Mouse (Mus musculus) layer of hippocampus, postnatal 25 days (tissue): Measurements from ENCODE around the gene Glis1. TPM values are rescaled to one million over a fixed set of nuclear protein-coding genes. Genes with fewer than 3 reads are reported as not detected.

ENCODE experiments used
- DNase-seq, 2 experiments: peaks; one replicate each; pipeline ENCODE4 v3.0.0; 2022; ENCODE audit warnings: mixed read lengths in 2 of 2, low spot score in 1 of 2; ENCODE audit errors: extremely low spot score in 1 of 2
- total RNA-seq, 2 experiments: library from RNA; stranded (reverse); gene quantifications; 2 replicates each; pipeline ENCODE4 v1.2.3; 2021

The Glis1 gene
- total RNA-seq, 2 experiments from 2014 or later, result 0.44 to 1.2 TPM

DNA sequence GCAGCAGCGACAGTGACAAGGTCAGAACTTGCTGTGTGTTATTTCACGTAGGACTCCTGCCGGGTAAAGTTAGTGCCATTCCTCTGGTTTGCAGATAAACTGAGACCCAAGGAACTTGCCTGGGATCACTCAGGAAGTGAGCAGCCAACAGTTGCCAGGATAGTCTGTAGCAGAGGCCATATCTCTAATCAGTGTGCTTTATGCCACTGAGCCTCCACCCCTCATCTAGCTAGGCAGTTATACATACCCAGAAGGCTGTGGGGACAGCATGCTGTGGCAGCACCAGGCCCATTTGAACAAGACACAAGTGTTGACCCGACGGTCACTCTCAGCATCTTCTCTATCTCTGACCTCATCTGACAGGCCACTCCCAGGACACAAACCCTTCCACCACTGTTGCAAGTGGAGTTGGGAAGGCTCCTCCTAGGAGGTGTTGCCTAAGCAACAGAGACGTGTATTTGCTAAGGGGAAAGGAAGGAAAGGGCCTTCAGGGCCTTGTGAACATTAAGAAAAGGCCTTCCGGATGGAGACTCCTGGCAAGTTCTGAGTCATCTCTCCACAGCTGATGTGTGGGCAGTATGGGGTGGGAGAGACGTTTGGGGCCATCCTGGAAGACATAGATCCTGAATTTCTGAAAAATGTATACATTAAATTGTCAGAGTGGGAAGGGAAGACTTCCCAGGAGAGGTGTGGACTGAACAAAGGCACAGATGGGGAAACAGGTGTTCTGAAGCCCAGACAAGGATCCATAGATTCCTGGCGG lies 177.7 kb downstream of the Glis1 start:
- DNase-seq, result no peak

DNA sequence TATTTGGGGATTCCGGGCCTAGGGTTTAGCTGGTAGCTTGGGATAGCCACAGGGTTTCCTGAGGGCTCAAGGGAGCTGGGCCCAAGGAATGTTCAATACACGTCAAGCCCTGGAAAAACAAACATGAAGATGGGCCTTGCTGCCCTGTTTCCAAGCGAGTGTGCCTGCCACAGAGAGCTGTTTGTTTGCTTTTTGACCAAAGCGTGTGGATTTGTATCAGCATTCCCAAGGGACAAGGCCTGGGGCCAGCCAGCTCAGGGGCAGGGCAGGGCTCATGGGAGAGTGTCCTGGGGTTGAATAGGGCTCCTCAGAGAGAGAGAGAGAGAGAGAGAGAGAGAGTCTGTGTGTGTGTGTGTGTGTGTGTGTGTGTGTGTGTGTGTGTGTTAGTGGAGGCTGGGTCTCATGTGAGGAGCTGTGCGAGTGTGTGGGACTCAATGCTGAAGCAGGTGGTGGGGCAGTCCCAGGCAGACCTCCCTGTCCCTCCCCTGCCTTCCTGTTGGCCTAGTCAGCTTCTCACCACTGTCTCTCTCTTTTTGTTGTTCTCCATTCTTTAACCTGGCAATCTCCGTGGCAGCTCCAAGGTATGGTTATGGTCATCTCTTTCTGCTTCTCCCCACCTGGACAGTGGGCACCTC lies 183.3 kb downstream of the Glis1 start:
- no peak for DNase-seq

DNA sequence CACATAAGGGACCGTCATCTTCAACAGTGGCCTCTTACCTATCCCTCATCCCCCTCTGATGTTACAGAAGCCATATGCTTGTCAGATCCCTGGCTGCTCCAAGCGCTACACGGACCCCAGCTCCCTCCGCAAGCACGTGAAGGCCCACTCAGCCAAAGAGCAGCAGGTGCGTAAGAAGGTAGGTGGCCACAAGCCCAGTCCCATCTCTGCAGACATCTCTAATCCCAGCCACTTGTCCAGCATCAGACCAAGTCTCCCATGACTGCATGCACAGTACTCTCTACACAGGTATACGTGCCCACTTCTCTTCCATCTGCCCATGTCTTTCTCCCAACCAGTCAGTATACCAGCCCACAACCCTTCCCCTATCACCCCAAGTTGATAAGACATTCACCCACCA lies 185.1 kb downstream of the Glis1 start:
- DNase-seq, result no peak

DNA sequence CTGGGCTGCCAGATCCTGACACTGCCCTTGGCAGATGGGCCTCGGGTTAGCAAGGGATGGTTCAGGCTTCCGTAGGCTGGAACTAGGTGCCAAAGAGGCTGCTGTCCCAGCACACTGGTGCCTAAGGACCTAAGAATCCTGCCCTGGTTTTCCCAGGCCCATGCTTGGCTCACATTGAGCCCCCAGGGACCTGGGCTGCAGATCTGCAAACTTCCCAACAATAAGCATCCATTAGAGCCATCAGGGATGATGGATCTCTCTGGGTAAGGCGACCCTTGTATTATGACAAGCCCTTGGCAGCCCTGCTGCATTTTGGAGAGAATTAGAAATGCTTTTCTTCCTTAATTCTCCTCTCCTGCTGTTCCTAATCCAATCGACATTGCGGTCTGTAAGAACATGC lies 187.0 kb downstream of the Glis1 start:
- DNase-seq, result no peak

DNA sequence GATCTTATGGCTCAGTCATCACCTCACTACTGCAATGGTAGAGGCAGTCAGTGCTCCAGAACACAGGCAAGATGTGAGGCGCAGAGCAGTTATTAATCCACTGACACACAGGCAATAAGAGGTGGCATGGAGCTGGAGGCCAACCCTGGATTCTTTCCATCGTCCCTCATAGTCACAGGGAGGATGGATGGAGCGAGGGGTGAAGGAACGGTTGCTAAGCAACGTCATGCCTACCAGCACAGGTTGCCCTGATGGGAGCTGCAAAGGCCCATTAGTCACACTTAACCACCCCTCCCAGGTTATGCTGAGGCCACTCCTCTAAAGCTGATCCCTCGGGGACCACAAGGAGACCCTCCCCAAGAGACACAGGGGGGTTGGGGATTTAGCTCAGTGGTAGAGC lies 187.9 kb downstream of the Glis1 start:
- DNase-seq, result no peak

DNA sequence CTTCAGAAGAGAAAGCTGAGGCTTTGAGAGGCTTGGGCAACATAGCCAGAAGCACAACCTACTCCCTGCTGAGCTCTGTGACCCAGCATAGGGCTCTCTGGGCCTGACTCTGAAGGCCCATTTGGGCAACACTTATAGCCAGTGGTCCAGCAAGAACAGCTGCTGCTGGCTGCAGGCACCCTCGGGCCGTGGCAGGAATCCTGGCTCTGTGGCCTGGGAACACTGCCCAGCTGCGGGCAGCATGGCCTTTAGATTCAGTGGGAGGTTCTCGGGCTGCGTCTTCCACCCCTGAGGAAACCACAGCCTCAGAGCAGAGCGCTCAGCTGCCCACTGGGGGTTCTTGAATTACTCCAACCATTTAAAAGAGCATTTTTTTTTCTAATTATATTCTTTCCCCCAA lies 189.5 kb downstream of the Glis1 start:
- no peak for DNase-seq

DNA sequence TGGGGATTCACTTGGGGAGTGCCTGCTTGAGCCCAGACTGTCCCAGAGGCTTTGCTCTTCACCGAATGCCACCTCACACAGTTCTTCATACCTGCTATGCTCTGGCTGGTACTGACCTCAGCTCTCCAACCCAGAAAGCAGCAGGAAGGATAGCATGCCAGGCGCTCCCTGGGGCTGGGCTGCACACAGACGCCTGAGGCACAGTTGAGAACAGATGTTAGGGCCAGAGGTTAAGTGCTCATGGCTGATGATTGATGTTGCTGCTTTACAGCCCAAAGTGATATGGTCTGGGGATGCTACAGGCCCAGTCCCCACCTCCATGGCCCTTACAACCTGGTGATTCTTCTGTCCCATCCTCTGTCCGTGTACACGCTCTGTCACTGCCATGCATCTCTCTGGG lies 190.6 kb downstream of the Glis1 start:
- no peak for DNase-seq

DNA sequence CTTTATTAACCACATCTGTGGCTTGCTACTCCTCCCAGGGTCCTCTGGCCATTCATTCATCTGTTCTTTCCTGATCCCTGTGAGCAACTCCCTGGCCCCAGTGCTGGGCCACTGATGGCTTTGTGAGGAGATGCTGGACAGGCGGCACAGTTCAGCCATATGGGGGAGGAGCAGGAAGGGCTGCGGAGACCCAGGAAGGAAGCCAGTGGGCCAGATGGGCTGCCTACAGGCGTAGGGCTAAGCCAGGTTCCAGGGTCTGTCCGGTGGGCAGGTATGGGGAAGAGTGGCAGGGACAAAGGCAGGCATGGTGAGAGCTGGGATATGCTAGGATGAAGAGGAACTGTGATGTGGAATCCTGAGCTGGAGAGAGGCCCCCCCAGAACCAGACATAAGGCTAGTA lies 193.8 kb downstream of the Glis1 start:
- no peak for DNase-seq

DNA sequence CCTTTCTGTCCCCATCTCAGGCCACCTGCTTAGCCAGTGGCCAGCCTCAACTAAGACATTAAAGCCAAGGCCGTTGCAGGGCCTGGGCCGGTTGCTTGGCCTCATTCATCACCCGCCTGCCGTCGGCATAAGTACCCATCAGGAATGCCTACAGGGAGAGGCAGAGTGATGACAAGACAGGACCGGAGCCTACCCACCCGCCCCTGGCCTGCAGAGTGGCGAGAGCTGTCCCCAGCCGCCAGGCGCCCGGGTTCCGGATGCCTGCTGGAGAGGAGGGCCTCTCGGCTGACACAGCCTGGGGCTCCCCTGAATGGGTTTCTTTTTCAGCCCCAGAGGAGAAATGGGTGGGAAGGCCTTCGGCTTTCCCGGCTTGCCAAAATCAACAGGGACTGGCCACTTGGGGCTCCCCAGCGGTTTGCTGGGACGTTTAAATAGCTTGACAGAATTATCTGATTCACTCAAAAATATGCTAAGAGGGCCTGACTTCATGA lies 194.6 kb downstream of the Glis1 start:
- no peak for DNase-seq

DNA sequence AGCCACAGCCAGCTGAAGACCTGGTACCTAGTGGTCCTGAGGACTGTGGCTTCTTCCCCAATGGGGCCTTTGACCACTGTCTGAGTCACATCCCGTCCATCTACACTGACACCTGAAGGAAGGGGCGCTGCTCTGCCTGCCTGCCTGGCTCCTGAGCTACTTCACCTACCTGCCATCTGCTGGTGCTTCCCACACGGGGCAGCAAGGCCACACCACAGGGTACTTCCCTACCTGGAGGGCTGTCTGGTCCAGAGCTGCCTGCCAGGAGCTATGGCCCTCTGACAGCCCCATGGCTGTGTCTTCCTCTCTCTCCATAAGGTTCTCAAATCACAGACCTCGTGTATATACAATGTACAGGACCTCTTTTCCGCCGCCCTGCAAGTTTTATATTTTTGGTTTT lies 200.2 kb downstream of the Glis1 start:
- no peak for DNase-seq

DNA sequence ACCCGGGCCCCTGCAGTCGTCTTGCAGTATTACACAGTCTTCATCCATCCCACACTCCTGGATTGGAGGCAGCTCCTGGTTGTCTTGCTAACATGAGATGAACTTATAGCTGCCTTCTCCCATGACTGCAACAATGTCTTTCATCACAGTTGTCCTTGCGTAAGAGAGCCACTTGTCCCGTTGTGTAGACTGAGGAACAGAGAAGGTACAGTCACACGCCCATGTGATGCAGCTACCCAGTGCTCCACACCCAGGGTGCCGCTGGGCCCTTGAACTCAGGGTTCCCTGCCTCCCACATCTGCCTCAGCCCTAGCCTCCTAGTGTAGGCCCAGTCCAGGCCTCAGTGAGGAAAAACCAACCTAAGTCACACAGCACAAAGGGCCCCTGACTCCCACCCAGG lies 201.7 kb downstream of the Glis1 start:
- DNase-seq, result no peak

DNA sequence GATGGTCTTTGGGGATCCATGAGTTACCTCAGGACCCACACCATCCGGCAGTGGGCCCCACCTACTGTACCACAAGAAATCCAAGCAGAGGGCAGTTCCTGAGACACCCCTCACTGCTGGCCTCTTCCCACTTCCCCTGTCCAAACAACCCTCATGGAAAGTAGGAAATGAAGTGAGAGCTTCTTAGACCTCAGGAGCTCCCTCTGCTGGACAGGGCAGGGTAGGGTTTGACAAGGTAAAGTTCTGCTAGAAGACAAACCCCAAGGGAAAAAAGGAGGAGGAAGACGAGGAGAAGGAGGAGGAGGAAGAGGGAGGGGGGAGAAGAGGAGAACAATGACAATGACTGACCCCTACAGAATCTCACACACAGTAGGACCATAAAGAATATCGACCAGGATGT lies 203.3 kb downstream of the Glis1 start:
- DNase-seq, result peak in 1 of 2 experiments; percentile 64

DNA sequence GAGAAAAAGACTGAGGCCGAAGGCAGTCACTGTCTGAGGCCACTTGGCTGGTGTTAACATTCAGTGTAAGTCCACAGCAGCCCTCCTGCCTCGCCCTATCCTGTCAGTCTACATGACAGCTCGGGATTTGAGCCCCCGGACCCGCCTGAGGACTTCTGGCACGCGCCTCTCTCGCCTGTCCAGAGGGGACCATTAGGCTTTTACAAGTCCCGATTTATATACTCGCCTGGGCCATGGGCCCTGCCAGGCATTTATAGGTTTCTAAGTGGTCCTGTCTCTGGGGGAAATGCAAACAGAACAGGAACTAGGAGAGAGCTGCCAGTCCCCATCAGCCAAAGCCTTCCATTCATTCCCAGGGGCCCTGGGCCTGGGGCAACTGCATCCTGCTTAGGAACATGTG lies 203.9 kb downstream of the Glis1 start:
- DNase-seq, result no peak

DNA sequence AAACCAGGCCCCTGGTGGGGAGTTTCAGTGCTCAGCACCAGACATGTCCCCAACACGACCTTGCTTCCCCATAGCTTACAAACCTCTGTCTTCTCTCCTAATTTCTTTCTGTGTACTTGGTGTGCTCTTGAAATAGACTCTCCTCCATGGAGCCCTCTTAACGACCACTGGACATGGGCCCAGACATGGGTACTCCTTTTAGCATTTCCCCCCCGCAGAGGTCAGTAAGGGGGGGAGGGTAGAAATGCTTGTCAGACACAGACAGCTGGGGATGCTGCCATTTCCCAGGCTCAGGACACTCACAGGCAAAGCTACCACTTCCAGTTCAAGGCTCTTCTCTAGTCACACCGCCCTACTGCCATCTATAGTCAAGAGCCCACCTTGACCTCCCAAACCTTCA lies 207.2 kb downstream of the Glis1 start:
- no peak for DNase-seq

DNA sequence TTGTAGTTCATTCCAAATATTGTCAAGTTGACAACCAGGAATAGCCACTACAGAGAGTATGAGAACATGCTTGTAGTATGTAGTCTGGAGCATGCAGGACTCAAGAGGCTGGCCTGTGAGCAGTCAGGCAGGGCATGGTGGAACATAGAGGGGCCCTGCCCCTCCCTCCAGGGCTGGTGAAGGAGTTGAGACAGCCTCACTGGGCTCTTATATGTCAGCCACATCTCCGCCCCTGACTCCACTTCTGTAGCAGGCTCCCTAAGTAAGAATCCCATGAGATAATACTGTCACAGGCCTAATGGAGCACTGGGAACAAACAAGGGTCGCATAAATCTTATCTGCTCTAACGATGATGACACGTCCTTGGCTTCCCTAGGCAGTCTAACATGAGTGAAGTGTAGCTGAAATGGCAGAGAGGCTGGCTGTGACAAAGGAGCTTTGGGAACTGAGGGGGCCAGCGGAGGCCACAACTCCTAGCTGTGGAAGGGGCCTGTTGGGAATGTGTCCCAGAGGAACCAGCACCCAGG lies 214.6 kb downstream of the Glis1 start:
- DNase-seq, result no peak

DNA sequence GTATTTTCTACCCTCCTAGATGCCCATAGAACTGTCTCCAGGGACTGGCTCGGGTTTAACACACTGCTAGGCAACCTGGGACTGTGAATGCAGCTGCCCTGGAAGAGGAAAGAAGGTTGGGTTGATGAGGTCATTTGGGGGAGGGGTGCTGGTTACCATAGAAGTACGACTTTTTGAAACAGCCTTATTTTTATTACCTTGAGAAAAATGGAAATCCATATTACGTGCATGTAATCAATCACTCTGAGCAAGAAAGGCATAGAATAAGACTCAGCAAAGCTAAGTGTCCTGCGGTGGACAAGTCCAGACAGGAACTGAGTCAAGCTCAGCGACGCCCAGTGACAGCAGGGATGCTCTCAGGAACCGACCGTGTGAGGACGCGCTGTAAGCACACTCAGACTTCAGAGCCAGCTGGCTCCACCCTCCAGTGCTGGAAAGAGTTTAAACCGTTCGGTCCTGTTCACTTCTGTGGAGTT lies 216.7 kb downstream of the Glis1 start:
- DNase-seq, result no peak

DNA sequence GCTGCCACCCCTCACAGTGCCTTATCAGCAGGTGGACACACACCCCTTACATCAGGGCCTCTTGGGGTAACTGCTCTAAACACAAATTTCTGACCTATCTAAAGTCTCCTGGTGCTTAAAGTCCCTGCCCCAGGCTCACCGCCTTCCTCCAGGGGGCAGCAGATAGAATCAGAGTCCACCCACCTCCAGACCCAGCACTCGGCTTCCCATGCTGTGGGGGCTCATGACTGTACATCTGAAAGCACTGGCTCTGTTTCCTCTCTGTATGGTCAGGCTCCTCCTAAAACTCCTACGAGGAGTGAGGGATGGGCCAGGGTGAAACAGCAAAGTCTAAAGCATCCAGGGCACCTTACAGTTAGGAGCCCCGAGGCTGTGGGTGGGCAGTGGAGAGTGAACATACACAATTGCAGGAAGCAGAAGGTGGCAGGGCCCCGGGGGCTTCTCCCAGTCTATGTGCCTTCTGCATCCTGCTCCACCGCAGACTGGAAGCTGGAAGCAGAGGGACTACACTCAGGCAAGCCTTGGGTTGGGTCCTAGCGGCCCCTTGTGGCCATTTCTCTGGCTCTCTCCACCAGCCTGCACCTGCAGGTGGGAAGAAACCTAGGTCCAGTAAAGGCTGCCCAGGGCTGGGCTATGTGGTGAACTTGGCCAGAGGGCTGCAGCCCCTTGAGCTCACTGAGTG lies 218.3 kb downstream of the Glis1 start:
- DNase-seq, result peak; percentile 78 to 91

DNA sequence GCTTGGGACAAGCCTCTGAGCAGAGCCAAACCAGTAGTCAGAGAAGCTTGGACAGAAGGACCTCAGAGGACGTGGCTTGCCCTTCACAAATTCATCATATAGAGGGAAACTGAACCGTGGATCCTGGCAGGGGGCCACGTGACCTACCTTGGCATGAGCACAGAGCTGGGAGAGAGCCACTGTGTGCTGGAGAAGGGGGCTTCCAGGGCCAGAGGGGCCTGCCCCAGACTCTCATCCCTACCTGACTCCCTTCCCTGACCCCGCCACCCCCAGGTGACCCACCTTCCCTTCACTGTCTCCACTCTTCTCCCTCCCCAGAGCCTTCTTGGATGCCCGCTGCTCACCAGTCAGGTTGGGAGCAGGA lies 218.9 kb downstream of the Glis1 start:
- no peak for DNase-seq

DNA sequence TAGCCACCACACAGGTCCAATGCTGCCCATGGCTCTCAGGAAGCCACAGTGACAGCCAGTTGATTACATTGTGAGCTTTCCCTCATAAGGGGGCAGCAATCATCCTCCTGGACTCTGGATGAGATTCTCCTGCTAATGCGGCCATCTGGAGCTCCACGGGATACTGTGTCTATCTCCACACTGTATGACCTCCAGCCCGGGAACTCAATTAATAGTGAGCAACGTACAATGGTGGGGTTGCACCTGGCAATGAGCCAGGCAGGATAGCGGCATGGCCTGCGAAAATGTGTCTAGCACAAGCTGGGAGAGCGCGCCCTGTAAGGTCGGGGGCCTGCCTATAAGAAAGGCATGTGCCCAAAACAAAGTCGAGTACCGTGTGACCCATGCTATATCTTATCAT lies 226.3 kb downstream of the Glis1 start:
- no peak for DNase-seq

DNA sequence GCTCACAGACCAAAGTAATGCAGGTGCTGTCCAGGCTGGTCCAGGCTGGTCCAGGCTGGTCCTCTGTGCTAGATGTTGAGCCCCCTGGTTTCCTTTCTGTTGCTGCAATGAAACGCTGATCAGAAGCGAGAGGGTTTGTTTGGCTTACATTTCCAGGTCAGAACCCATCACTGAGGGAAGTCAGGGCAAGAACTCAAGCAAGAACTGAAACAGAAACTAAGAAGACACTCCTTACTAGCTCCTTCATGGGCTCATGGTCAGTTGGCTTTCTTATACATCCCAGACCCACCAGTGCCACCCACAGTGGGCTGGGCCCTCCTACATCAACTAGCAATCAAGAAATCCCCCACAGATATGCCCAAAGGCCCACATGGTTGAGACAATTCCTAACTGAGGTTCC lies 234.1 kb downstream of the Glis1 start:
- no peak for DNase-seq

DNA sequence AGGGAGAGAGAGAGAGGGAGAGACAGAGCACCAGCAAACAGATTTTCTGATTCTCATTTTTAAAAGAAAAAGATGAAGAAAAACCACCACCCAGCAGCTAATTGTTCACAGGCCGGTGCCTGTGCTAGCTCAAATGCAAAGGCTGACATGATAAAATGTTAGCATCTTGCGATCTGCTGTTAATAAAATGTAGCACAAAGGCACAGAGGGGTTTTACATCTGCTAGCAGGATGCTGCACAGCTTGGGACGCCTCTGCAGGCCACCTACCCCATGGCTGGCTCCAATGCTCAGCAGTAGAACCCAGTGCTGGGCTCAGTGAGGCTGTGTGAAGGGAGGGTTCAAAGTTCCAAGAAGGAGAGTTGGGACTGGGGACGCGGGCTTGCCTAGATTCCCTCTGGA lies 236.3 kb downstream of the Glis1 start:
- peak; percentile 33 to 39 for DNase-seq
